Mouse (Mus musculus): Measurements from ENCODE around the gene Sacs.
"Not testable (repeated sequence)": the region's sequence is repeated elsewhere in the genome, so short reads cannot be mapped to it uniquely, and the experiment has no call there.

The Sacs gene

GRCm38 (mm10) chr14:61137994-61138726 is at the start of gene Sacs:
Sacs (plus strand) TSS chr14:61138457.
- no peak for DNase-seq (ENCODE audit: low spot score in 2 of 2)

GRCm38 (mm10) chr14:61090955-61091354 is 47.3 kb upstream of the Sacs start:
- DNase-seq (ENCODE audit: low spot score in 2 of 2) = peak in 1 of 2 experiments; percentile 2

- no peak for DNase-seq (ENCODE audit: low spot score in 2 of 2)
Measured at GRCm38 (mm10) chr14:61092073-61092472, 46.2 kb upstream of the Sacs start.

DNA sequence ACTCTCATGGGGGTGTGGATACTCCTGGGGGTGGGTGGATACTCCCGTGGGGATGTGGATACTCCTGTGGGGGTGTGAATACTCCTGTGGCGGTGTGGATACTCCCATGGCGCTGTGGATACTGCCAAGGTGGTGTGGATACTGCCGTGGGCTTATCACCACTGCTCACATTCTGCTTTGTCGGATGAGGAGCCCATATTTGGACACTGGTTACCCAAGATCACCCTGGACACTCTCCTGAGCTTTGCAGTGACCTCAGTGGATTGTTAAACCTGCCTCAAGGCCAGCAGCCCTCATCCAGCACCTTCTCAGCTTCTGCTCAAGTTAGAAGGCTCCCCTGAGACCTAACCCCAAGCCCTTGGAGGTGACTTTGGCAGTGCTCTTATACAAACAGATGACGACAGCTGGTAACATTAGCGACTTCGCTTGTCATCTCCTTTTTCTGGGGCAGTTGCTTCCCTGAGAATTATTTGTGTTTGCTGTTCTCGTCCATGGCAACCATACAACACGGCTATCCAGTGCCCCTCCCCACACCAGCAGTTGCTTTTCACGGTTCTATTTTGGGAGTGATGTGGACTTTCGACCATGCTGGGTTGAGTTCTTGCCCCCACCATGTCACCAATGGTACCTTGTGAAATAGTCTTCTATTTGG is 40.2 kb upstream of the Sacs start:
- DNase-seq (ENCODE audit: low spot score in 2 of 2) = peak; percentile 24 to 46

DNA sequence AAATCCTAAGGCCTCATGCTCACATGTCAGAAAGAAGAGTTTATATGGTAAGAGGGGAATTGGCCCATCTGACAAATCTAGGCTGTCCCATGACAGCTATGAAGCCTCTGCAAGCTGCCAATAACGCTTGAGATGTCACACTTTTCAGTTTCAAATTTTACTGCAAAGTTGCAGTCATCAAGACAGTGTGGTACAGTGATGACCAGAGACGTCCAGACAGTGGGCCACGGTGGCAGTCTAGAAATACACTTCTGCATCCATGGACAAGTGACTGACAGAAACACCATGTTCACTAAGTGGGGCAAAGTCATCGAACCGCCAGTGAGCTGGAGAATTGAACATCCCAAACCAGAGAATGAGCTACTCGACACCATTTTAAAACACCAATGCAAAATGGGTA is 37.5 kb upstream of the Sacs start:
- DNase-seq (ENCODE audit: low spot score in 2 of 2) = no peak

DNA sequence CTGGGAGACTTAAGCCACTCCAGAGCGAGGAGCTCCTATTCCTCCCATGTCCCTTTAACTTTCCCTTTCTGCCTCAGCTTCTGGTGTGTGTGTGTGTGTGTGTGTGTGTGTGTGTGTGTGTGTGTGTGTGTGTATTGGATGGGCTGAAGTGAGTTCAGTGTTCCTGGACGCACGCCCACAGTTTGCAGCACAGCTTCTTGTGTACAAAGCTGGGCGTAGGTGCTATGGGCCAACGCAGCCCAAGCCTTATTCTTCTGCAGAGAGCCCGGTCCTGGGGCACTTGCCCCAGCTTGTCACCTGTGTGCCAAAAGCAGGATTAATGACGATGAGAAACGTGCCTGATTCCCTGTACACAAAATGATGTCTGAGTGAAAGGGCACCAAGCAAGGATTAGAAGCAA is 31.9 kb upstream of the Sacs start:
- DNase-seq (ENCODE audit: low spot score in 2 of 2) = no peak

DNA sequence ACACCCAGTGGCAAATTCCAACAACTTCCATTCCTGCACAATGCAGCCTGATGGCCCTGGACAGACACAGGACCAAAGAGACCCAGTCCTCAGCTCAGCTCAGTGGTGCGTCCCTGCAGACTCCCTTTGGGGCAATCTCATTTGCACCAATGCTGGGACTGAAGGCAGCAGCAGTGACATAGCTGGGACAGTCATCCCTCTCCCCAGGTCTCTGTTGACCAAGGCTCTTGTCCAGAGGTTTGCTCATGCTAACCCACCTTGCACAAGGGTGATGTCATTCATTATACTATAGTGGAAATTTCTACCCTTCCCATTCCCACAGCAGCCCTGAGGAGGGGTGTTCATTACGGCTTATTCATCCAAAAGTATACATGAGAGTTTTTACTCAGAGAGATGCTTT is 29.6 kb upstream of the Sacs start:
- DNase-seq (ENCODE audit: low spot score in 2 of 2) = no peak

- DNase-seq (ENCODE audit: low spot score in 2 of 2) = peak; percentile 12 to 39
Measured at GRCm38 (mm10) chr14:61112404-61112803, 25.9 kb upstream of the Sacs start.

GRCm38 (mm10) chr14:61124755-61125154 is 13.5 kb upstream of the Sacs start:
- DNase-seq (ENCODE audit: low spot score in 2 of 2) = no peak

GRCm38 (mm10) chr14:61125201-61125600 is 13.1 kb upstream of the Sacs start:
- no peak for DNase-seq (ENCODE audit: low spot score in 2 of 2)

DNA sequence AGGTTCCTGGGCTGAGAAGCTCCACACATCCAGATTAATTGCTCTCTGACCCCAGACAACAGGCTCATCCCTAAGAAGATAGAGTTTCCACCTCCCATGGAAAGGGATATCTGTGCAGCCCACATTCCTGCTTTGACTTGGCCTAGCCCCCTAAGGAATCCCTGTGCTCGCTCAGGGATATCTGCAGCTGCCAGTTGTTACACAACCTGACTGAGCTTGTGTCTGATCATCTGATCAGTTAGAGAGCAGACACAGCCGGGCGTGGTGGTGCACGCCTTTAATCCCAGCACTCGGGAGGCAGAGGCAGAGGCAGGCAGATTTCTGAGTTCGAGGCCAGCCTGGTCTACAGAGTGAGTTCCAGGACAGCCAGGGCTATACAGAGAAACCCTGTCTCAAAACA is 10.9 kb upstream of the Sacs start:
- DNase-seq (ENCODE audit: low spot score in 2 of 2) = not testable (repeated sequence)

GRCm38 (mm10) chr14:61128961-61129507 is 9.2 kb upstream of the Sacs start:
- no peak for DNase-seq (ENCODE audit: low spot score in 2 of 2)

DNA sequence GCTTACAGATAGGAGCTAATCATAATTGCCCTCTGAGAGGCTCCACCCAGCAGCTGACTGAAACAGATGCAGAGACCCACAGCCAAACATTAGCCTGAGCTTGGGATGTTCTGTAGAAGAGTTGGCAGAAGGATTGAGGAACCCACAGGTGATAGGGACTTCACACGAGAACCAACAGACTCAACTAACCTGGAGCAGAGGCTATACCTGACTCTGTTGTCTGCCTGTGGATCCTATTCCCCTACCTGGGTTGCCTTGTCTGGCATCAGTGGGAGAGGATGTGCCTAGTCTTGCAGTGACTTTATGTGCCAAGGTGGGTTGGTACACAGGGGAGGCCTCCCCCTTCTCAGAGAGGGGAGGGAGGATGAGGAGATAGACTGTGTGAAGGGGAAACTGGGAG is 5.7 kb upstream of the Sacs start:
- DNase-seq (ENCODE audit: low spot score in 2 of 2) = no peak

- no peak for DNase-seq (ENCODE audit: low spot score in 2 of 2)
Measured at GRCm38 (mm10) chr14:61134381-61135030, 3.8 kb upstream of the Sacs start.

- DNase-seq (ENCODE audit: low spot score in 2 of 2) = no peak
Measured at GRCm38 (mm10) chr14:61137410-61137809, 847 bp upstream of the Sacs start.

GRCm38 (mm10) chr14:61138727-61139067 is 440 bp downstream of the Sacs start:
- no peak for DNase-seq (ENCODE audit: low spot score in 2 of 2)

- no peak for DNase-seq (ENCODE audit: low spot score in 2 of 2)
Measured at GRCm38 (mm10) chr14:61143358-61143757, 5.1 kb downstream of the Sacs start.

GRCm38 (mm10) chr14:61143869-61144268 is 5.6 kb downstream of the Sacs start:
- DNase-seq (ENCODE audit: low spot score in 2 of 2) = no peak

- DNase-seq (ENCODE audit: low spot score in 2 of 2) = not testable (repeated sequence)
Measured at GRCm38 (mm10) chr14:61150416-61150815, 12.2 kb downstream of the Sacs start.

- no peak for DNase-seq (ENCODE audit: low spot score in 2 of 2)
Measured at GRCm38 (mm10) chr14:61154900-61155585, 16.8 kb downstream of the Sacs start.

DNA sequence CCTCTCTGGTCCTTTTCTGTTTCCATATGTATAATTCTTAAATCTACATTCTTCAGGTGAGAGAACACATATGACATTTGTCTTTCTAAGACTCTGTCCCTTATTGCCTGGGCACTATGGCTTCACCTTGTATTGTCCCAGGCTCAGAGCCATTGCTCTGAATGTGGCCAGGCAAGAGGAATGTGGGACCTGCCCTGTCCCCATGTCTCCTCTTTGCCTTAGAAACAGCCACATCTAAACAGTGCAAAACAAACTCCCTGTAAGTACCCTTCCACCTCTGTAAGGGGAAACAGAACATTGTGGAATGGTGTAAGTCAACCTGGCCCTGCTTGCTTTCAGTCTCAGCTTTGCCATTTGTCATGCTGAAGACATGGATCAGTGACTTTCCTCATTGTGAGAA is 17.4 kb downstream of the Sacs start:
- DNase-seq (ENCODE audit: low spot score in 2 of 2) = no peak

GRCm38 (mm10) chr14:61157426-61157825 is 19.2 kb downstream of the Sacs start:
- DNase-seq (ENCODE audit: low spot score in 2 of 2) = peak in 1 of 2 experiments; percentile 71

Measured in heart, adult 9 months (tissue).